Mouse (Mus musculus) thymus, postnatal 25 days (tissue): ENCODE measurements around the gene Gm20388.

Experiments
- DNase-seq: peaks from one replicate; pipeline ENCODE4 v3.0.0; 2022

The Gm20388 gene

DNA sequence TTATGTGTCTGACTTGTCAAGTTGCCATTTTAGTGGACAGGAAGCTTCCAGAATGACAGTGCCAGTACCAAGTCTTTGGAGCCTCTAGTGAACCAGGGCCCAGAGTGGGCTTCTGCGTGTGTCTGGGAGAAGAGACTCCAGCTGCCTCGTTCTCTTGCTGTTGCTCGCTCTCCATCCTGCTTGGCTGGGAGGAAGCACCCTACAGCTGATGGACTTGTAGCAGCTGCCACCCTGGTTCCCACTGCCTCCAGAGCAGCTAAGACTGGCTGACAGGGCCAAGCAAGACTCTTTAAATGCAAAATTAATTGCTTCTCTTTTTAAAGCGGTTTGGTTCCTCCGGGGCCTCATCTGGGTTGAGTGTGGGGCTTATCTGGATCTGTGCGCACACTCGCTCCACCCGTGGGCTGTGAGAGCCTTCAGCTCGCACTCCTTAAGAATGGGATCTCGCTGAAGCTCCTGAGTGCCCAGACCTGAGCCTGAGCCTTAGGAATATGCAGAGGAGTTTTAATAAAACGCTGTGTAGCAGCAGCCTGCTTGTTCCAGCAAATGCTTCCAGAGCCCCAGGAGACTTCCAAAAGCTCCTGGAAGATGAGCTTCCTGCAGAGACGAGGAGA is 4410.7 kb downstream of the Gm20388 start:
- no peak for DNase-seq

- DNase-seq, result no peak
Measured at GRCm38 (mm10) chr8:124323356-124323755, 4412.7 kb downstream of the Gm20388 start.

DNA sequence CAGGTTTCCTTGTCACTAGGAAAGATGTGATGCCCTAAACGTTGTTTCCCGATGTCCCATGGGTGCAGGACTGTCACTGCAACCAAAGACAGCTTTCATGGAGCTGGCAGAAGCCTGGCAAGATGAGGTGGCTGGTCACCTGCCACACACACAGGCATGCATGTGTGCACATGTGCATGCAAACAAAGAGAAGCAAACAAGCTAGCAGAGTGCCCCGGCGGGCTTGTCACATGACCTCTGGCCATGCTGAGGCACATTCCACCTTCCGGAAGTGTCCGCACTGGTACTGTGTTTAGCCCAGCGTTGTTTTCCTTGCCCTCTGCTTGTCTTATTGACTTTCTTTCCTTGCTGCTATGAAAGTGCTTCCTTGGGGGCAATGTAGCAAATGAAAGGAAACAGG is 4417.6 kb downstream of the Gm20388 start:
- DNase-seq, result no peak

DNA sequence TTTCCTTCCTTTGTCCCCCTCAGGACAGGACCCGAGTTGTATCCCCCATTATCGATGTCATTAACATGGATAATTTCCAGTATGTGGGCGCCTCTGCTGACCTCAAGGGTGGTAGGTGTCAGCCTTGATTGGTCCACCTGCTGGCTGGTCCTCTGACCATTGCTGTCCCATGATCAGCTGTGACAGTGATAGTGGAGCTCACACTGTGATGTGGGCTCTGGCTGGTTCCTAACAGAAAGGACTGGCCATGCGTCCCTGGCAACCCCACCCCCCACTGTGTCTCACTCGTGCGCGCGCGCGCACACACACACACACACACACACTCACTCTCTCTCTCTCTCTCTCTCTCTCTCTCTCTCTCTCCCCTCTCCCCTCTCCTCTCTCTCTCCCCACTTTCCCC is 4419.0 kb downstream of the Gm20388 start:
- no peak for DNase-seq

- no peak for DNase-seq
Measured at GRCm38 (mm10) chr8:124330433-124330832, 4419.8 kb downstream of the Gm20388 start.

- no peak for DNase-seq
Measured at GRCm38 (mm10) chr8:124331094-124331493, 4420.5 kb downstream of the Gm20388 start.

GRCm38 (mm10) chr8:124331706-124332105 is 4421.1 kb downstream of the Gm20388 start:
- no peak for DNase-seq

DNA sequence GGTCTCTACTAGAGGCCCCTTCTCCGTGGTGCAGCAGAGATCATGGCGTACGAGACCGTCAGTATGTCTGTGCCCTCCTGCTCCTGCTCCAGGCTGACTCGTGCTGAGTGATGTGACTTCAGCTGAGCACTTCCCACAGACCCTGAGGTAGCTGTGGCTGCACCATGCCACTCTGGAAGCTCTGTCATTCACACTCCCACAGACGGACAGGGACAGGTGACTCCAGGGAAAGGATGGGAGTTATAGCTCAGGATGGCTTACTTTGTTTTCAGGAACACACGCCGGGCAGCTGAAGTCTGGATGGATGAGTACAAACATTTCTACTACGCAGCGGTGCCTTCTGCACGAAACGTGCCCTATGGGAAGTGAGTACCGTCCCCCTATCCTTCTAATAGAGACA is 4425.7 kb downstream of the Gm20388 start:
- DNase-seq, result no peak

GRCm38 (mm10) chr8:124339742-124340141 is 4429.1 kb downstream of the Gm20388 start:
- no peak for DNase-seq

- DNase-seq, result no peak
Measured at GRCm38 (mm10) chr8:124340360-124341068, 4429.9 kb downstream of the Gm20388 start.

DNA sequence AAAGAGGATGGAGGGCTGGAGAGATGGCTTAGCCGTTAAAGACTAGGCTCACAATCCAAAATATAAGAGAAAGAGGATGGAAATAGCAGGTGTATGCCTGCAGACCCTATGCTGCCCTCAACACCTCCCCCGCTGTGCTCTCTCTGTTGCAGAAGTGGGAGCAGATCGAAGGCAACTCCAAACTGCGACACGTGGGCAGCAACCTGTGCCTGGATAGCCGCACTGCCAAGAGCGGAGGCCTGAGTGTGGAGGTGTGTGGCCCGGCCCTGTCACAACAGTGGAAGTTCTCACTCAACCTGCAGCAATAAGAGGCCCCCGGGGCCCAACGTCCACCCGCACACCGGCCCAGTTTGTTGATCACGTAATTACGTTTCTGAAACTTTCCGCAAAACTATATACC is 4432.5 kb downstream of the Gm20388 start:
- DNase-seq, result no peak

DNA sequence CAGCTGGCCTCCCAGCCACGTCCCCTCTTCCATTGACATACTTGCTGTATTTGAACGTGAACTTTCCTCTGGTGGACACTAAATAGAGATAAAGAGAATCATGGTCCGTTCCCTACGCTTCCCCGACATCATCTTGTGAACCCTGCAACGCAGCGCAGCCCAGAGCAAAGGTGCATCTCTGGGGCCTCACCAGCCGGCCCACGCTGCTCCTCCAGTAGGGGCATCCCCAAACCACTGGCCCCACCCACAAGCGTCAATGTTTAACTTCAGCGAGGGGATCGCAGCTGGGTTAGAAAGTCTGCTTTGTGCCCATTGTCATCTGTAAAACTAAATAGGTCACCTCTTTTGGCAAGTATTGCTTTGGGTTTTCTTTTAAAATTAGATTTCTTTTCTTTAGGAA is 4433.4 kb downstream of the Gm20388 start:
- peak; percentile 39 for DNase-seq

- DNase-seq, result no peak
Measured at GRCm38 (mm10) chr8:124345098-124345497, 4434.5 kb downstream of the Gm20388 start.

DNA sequence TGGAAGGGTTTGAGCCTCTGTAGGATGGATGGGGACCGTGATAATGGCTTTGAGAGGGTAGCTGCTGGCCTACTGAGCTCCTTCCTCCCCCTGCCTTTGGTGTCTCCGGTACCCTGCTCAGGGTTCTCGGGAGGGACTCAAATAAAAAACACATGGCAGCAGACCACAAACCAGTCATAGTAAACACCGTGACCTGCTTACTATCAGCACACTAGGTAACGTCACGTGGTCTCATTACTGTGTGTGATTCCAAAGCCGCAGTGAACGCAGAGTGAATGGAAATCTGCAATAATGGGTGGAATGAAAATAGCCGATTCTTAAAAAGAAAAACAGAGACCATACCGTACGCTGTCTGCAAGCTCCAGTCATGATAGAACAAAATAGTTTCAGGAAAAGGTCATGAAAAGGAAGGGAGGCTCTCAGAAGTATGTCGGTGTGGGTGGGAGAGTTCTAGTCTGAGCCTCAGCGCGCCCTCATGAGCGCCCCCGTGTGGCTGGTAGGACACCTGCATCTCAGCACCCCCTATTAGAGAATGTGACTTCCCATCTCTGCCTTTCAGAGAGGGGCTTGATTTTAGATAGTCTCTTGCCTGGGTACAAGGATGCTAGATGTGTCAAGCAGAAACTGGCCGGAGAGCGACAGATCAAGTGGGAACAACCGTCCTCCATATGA is 4436.3 kb downstream of the Gm20388 start:
- peak; percentile 73 for DNase-seq

DNA sequence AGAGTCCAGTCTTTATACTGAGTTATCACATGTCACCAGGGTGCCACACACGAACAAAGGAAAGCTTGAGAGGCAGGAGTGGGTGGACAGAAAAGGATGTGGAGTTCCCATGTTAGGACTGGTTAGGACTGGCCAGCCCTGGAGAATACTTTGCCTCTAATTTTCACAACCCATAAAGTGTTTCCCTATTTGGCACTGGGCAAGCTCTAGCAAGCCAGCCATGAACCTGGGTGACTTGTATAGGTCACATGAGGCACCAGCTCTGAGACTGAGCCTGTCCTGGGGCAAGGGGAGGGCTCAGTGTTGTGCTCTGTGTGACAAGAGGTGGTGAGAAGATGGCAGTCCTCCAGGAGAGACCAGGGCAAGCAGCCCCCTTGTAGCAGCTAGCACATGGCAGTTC is 4437.4 kb downstream of the Gm20388 start:
- DNase-seq, result no peak

- DNase-seq, result peak; percentile 78
Measured at GRCm38 (mm10) chr8:124349663-124350062, 4439.0 kb downstream of the Gm20388 start.

GRCm38 (mm10) chr8:124351636-124352035 is 4441.0 kb downstream of the Gm20388 start:
- DNase-seq, result no peak

DNA sequence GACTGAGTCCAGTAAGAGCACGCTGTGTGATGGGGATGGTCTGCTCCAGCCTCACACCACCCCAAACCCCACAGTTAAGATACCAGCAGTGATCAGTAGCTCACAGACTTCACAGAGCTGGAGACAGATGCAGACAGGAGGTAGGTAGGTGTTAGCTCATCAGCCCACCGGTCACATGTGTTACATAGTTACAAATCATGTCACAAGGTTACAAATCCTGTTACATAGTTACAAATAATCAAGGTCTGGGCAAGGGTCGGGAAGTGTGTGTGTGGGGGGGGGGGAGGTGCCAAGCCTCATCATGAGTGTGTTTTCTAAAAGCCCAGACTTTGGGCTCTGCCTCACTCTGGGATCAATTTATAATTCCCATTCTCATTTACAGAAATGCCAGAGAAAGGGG is 4450.3 kb downstream of the Gm20388 start:
- DNase-seq, result no peak

GRCm38 (mm10) chr8:124361773-124362427 is 4451.3 kb downstream of the Gm20388 start:
- DNase-seq, result no peak

DNA sequence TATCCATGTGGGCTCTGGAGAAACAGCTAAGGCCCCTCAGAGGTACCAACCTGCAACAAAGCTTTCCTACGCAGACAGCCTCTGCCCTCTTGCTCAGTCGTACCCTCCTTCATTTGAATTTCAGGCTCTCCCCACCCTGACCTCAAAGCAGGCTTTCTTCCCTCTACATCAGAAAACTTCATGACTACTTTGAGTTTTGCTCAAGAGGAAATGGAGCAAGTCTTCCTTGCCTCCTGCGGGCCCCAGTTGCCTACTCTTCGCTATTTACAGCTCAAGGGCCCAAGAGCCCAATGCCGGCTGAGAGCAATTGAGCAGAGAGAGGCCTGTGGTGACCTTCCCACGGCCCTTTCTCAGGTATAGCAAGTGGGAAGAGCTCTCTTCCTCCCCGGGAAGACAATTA is 4451.9 kb downstream of the Gm20388 start:
- DNase-seq, result no peak

- no peak for DNase-seq
Measured at GRCm38 (mm10) chr8:124363337-124363736, 4452.7 kb downstream of the Gm20388 start.

- peak; percentile 78 for DNase-seq
Measured at GRCm38 (mm10) chr8:124368213-124368612, 4457.6 kb downstream of the Gm20388 start.

GRCm38 (mm10) chr8:124370422-124371183 is 4460.0 kb downstream of the Gm20388 start:
- DNase-seq, result no peak
